Mouse (Mus musculus) CH12.LX (cell line): Measurements from ENCODE around the gene Hist2h2bb. TPM values are rescaled to one million over a fixed set of nuclear protein-coding genes. Genes with fewer than 3 reads are reported as not detected.

ENCODE experiments used
- DNase-seq: peaks from one replicate; pipeline ENCODE4 v3.0.0-alpha.2; 2013; ENCODE audit errors: extremely low read depth
- H3K27ac ChIP-seq: 2 replicates; pipeline ENCODE4 v1.5.1; 2012; ENCODE audit warnings: low read depth, mild to moderate bottlenecking, control low read depth, moderate library complexity; ENCODE audit not compliant: insufficient read depth
- H3K27me3 ChIP-seq: replicated peaks from 2 replicates; pipeline ENCODE3; 2012; ENCODE audit warnings: inconsistent platforms
- H3K36me3 ChIP-seq, 2 experiments: replicated peaks in 1 of 2; 2 replicates each; pipeline versions ENCODE3 to v1.6.1; 2012; ENCODE audit warnings: inconsistent platforms in 1 of 2, low read length in 1 of 2, mild to moderate bottlenecking in 1 of 2, mixed read lengths in 1 of 2, moderate library complexity in 1 of 2; ENCODE audit not compliant: control insufficient read depth in 1 of 2, insufficient read depth in 1 of 2
- H3K4me1 ChIP-seq, 2 experiments: 2 replicates each; pipeline ENCODE4 v1.6.1; 2012; ENCODE audit warnings: inconsistent platforms in 1 of 2, moderate library complexity in 1 of 2; ENCODE audit not compliant: insufficient read depth in 2 of 2, control insufficient read depth in 1 of 2
- H3K4me2 ChIP-seq: 2 replicates; pipeline ENCODE4 v1.6.1; 2012; ENCODE audit warnings: low read depth, mild to moderate bottlenecking, control low read depth; ENCODE audit not compliant: poor library complexity, insufficient read depth, severe bottlenecking
- H3K4me3 ChIP-seq, 3 experiments: fragments of 150-350 bp in 1 of 3; sonication (generic) in 1 of 3; replicated peaks in 1 of 3; 2 replicates each; pipeline versions ENCODE3 to v1.5.1; 2011 to 2012; ENCODE audit warnings: low read depth in 2 of 3, low read length in 2 of 3, mild to moderate bottlenecking in 2 of 3, moderate library complexity in 2 of 3, control low read depth in 1 of 3, improper control_type of control experiment in 1 of 3, inconsistent platforms in 1 of 3, mixed read lengths in 1 of 3; ENCODE audit not compliant: poor library complexity in 1 of 3
- H3K79me2 ChIP-seq: replicated peaks from 2 replicates; pipeline ENCODE4 v1.6.1; 2012; ENCODE audit warnings: mild to moderate bottlenecking, moderate library complexity; ENCODE audit not compliant: control insufficient read depth, poor library complexity, insufficient read depth, severe bottlenecking; ENCODE audit errors: extremely low read depth
- H3K9ac ChIP-seq: 2 replicates; pipeline ENCODE4 v1.6.1; 2012; ENCODE audit warnings: low read depth, mild to moderate bottlenecking, control low read depth, moderate library complexity; ENCODE audit not compliant: insufficient read depth
- H3K9me3 ChIP-seq: replicated peaks from 2 replicates; pipeline ENCODE3; 2012; ENCODE audit warnings: low read length, inconsistent platforms, mixed read lengths
- BHLHE40 ChIP-seq: IDR thresholded peaks from 2 replicates; pipeline ENCODE4 v1.6.1; 2011; ENCODE audit warnings: mild to moderate bottlenecking, low read depth, low read length, improper control_type of control experiment
- CHD2 ChIP-seq: IDR thresholded peaks from 2 replicates; pipeline ENCODE4 v1.6.1; 2011; ENCODE audit warnings: low read length, improper control_type of control experiment
- CTCF ChIP-seq, 2 experiments: IDR thresholded peaks in 1 of 2; conservative IDR thresholded peaks in 1 of 2; 2 replicates each; pipeline ENCODE4 v1.5.1; 2011 to 2012; ENCODE audit warnings: low read depth in 2 of 2, low read length in 2 of 2, improper control_type of control experiment in 1 of 2, inconsistent platforms in 1 of 2, mild to moderate bottlenecking in 1 of 2, moderate library complexity in 1 of 2
- E2F4 ChIP-seq: IDR thresholded peaks from 2 replicates; pipeline ENCODE4 v1.6.1; 2011; ENCODE audit warnings: low read depth, low read length, improper control_type of control experiment; ENCODE audit not compliant: insufficient replicate concordance
- ETS1 ChIP-seq: conservative IDR thresholded peaks from 2 replicates; pipeline ENCODE4 v1.6.1; 2012; ENCODE audit warnings: low read depth, mild to moderate bottlenecking, inconsistent platforms, low read length, improper control_type of control experiment, moderate library complexity
- HCFC1 ChIP-seq: IDR thresholded peaks from 2 replicates; pipeline ENCODE4 v1.6.1; 2012; ENCODE audit warnings: low read depth, mild to moderate bottlenecking, inconsistent platforms, low read length, improper control_type of control experiment
- JUN ChIP-seq: IDR thresholded peaks from 2 replicates; pipeline ENCODE4 v1.6.1; 2011; ENCODE audit warnings: low read depth, mild to moderate bottlenecking, low read length, improper control_type of control experiment, moderate library complexity; ENCODE audit not compliant: insufficient read depth
- JUND ChIP-seq: conservative IDR thresholded peaks from 2 replicates; pipeline ENCODE4 v1.6.1; 2011; ENCODE audit warnings: low read depth, low read length, improper control_type of control experiment
- KAT2A ChIP-seq: IDR thresholded peaks from 2 replicates; pipeline ENCODE4 v1.6.1; 2012; ENCODE audit warnings: low read length, improper control_type of control experiment, inconsistent platforms; ENCODE audit not compliant: insufficient replicate concordance
- MEF2A ChIP-seq: IDR thresholded peaks from 2 replicates; pipeline ENCODE4 v1.6.1; 2014; ENCODE audit warnings: low read depth, mild to moderate bottlenecking, inconsistent platforms, low read length, improper control_type of control experiment, borderline replicate concordance
- MXI1 ChIP-seq: IDR thresholded peaks from 2 replicates; pipeline ENCODE4 v1.6.1; 2011; ENCODE audit warnings: mild to moderate bottlenecking, low read depth, low read length, improper control_type of control experiment
- MYC ChIP-seq: IDR thresholded peaks from 2 replicates; pipeline ENCODE4 v1.6.1; 2011; ENCODE audit warnings: low read depth, mild to moderate bottlenecking, improper control_type of control experiment, low read length
- NELFE ChIP-seq: IDR thresholded peaks from 2 replicates; pipeline ENCODE4 v1.6.1; 2011; ENCODE audit warnings: low read depth, low read length, improper control_type of control experiment
- PAX5 ChIP-seq: IDR thresholded peaks from 2 replicates; pipeline ENCODE4 v1.6.1; 2012; ENCODE audit warnings: low read length, inconsistent platforms, mixed read lengths
- POLR2AphosphoS2 ChIP-seq: IDR thresholded peaks from 2 replicates; pipeline ENCODE4 v1.6.1; 2011; ENCODE audit warnings: low read depth, low read length, improper control_type of control experiment
- SIN3A ChIP-seq: IDR thresholded peaks from 2 replicates; pipeline ENCODE4 v1.6.1; 2012; ENCODE audit warnings: low read length, improper control_type of control experiment, inconsistent platforms
- SMC3 ChIP-seq: IDR thresholded peaks from 2 replicates; pipeline ENCODE4 v1.6.1; 2011; ENCODE audit warnings: low read depth, low read length, improper control_type of control experiment
- UBTF ChIP-seq: IDR thresholded peaks from 2 replicates; pipeline ENCODE4 v1.6.1; 2012; ENCODE audit warnings: low read depth, mild to moderate bottlenecking, inconsistent platforms, low read length, improper control_type of control experiment, moderate library complexity
- USF2 ChIP-seq: conservative IDR thresholded peaks from 2 replicates; pipeline ENCODE4 v1.6.1; 2011; ENCODE audit warnings: low read depth, low read length, improper control_type of control experiment
- ZKSCAN1 ChIP-seq: IDR thresholded peaks from 2 replicates; pipeline ENCODE4 v1.6.1; 2012; ENCODE audit warnings: low read depth, inconsistent platforms, low read length, improper control_type of control experiment, borderline replicate concordance
- ZMIZ1 ChIP-seq: IDR thresholded peaks from 2 replicates; pipeline ENCODE4 v1.6.1; 2012; ENCODE audit warnings: low read depth, mild to moderate bottlenecking, inconsistent platforms, low read length, improper control_type of control experiment
- ZNF384 ChIP-seq: IDR thresholded peaks from 2 replicates; pipeline ENCODE4 v1.6.1; 2012; ENCODE audit warnings: low read depth, low read length, improper control_type of control experiment, inconsistent platforms
- dilution Hi-C: fragments of 300-500 bp; cut with MboI; formaldehyde crosslinking; loops from 2 replicates; pipeline ENCODE4 v1.14.3; 2020; ENCODE audit warnings: low sequenced_read_pairs; ENCODE audit not compliant: extremely low pct_unique_long_range_greater_than_20kb, extremely low pct_ligation_motif_present
- in situ Hi-C: fragments of 300-500 bp; cut with MboI; formaldehyde crosslinking; loops from 3 replicates; pipeline ENCODE4 v1.14.3; 2019; ENCODE audit warnings: low sequenced_read_pairs, low pct_ligation_motif_present, low pct_unique_long_range_greater_than_20kb, mixed read lengths
- polyA plus RNA-seq: library from polyadenylated mRNA; unstranded; fragments of >175 nt; gene quantifications from 2 replicates; pipeline ENCODE4 v1.2.1, GENCODE M21; 2012; ENCODE audit warnings: low read depth; ENCODE audit not compliant: insufficient read length
- total RNA-seq, 2 experiments: library from RNA; depleted of rRNA; stranded (reverse); fragments of 300-350 nt in 1 of 2; fragments of >200 nt in 1 of 2; gene quantifications; 2 replicates each; pipeline ENCODE4 v1.2.3; 2012 to 2014

Hist2h2bb gene
- total and polyA plus RNA-seq, 3 experiments: 4.1 to 2,265 (median 51.9) TPM

- dilution Hi-C loops (no loop called here), in situ Hi-C loops (no loop called here)
- Histone ChIP-seq H3K9ac (peak overlapping the region; percentile 85), H3K79me2 (0 out of 2 replicates have a peak, but pooled peaks cover 10% of the 10 kb centered on the region), H3K27me3 (no peaks in the 10 kb centered on the region), H3K4me3 (peak overlapping the region; percentile 62 to 67 (median 63)), H3K4me2 (peak overlapping the region; percentile 81), H3K9me3 (no peaks in the 10 kb centered on the region), H3K27ac (peak overlapping the region; percentile 98), H3K4me1 (peaks cover 0 to 37% of the 10 kb centered on the region in 2 experiments; a peak in 2 of 4 replicates), H3K36me3 (no peaks in the 10 kb centered on the region)
- DNase-seq: peak; percentile 43
- TF ChIP-seq MXI1: 0 out of 2 replicates have a peak, but pooled peaks have one; percentile 23
- no peak for TF ChIP-seq UBTF
- peak; percentile 83 for TF ChIP-seq MYC
- TF ChIP-seq SMC3: peak; percentile 18
- no peak for TF ChIP-seq BHLHE40
- TF ChIP-seq JUND: no peak
- no peak for TF ChIP-seq ZNF384
- TF ChIP-seq CHD2: no peak
- no peak for TF ChIP-seq ETS1
- TF ChIP-seq POLR2AphosphoS2: no peak
- no peak for TF ChIP-seq ZKSCAN1
- TF ChIP-seq CTCF (conservative IDR thresholded peaks at IDR 0.05 in 1 of 2, IDR thresholded peaks at IDR 0.05 in 1 of 2; ENCODE audit: low read depth in 2 of 2, low read length in 2 of 2): peak in 1 of 2 experiments; percentile 64; a peak in 2 of 4 replicates
- TF ChIP-seq JUN: no peak
- TF ChIP-seq SIN3A: peak; percentile 44; the same call in 1 of the 2 replicates
- 0 out of 2 replicates have a peak, but pooled peaks have one; percentile 13 for TF ChIP-seq HCFC1
- TF ChIP-seq E2F4: no peak
- TF ChIP-seq KAT2A: no peak
- no peak for TF ChIP-seq MEF2A
- TF ChIP-seq USF2: no peak
- no peak for TF ChIP-seq NELFE
- no peak for TF ChIP-seq PAX5
- no peak for TF ChIP-seq ZMIZ1
Measured at GRCm38 (mm10) chr3:96261623-96262022, 7.9 kb upstream of the Hist2h2bb start.
